Mouse (Mus musculus) MEL (cell line): ENCODE data around the gene Dusp21.

Experiments used
- CTCF ChIP-seq, 3 experiments: IDR thresholded peaks in 2 of 3; conservative IDR thresholded peaks in 1 of 3; 2 replicates each; pipeline ENCODE4 v1.5.1; 2011 to 2012; ENCODE audit warnings: low read length in 3 of 3, low read depth in 2 of 3, mild to moderate bottlenecking in 2 of 3, improper control_type of control experiment in 1 of 3, inconsistent platforms in 1 of 3, mixed read lengths in 1 of 3, moderate library complexity in 1 of 3; ENCODE audit not compliant: control insufficient read depth in 1 of 3, insufficient read depth in 1 of 3, poor library complexity in 1 of 3, severe bottlenecking in 1 of 3
- EP300 ChIP-seq, 2 experiments: IDR thresholded peaks; 2 replicates each; pipeline ENCODE4 v1.6.1; 2011; ENCODE audit warnings: improper control_type of control experiment in 2 of 2, low read length in 2 of 2, low read depth in 1 of 2, mild to moderate bottlenecking in 1 of 2
- ETS1 ChIP-seq: IDR thresholded peaks from 2 replicates; pipeline ENCODE4 v1.6.1; 2012; ENCODE audit warnings: low read depth, mild to moderate bottlenecking, inconsistent platforms, low read length, improper control_type of control experiment, moderate library complexity
- POLR2A ChIP-seq, 2 experiments: IDR thresholded peaks; 2 replicates each; pipeline ENCODE4 v1.6.1; 2011 to 2012; ENCODE audit warnings: low read length in 2 of 2, mild to moderate bottlenecking in 2 of 2, control low read depth in 1 of 2, improper control_type of control experiment in 1 of 2, low read depth in 1 of 2, moderate library complexity in 1 of 2; ENCODE audit not compliant: control insufficient read depth in 1 of 2, insufficient read depth in 1 of 2, poor library complexity in 1 of 2
- USF1 ChIP-seq: IDR thresholded peaks from 2 replicates; pipeline ENCODE4 v1.6.1; 2014; ENCODE audit warnings: low read depth, mild to moderate bottlenecking, inconsistent platforms, low read length, improper control_type of control experiment, moderate library complexity

DNA sequence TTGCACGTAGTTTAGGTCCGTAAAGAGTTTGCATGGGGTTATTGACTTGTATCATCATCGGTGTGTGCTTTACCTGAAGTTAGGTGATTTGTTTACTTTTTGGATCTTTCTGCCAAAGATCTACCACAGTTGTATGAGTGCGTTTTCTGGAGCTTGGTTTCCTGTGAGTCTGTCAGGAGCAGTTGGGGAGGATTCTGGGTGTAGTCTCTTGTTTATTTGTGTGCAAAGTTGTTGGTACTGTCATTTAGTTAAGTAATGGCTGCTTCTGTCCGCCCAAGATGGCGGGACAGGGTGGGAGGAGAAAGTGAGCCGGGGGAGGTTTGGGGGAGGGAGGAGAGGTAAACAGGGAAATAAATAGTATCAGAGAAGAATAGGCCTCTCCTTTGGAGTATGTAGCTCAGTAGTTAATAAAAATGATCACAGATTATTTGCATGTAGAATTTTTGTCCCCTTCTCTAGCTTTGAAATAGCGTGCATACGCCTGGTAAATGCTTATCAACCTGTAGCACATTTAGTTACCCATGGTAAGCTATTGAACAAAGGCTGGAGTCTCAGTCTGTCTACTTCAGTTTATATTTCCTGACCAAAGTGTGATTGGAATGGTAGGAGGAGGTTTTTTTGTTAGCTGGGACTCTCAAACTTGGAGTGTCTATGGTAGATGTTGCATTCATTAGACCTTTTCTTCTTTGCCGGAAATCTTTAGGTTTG, 18.4 kb downstream of the Dusp21 start:
- TF ChIP-seq ETS1 (peak; percentile 5; the same call in 1 of the 2 replicates), USF1 (no peak), CTCF (IDR thresholded peaks at IDR 0.05 in 2 of 3, conservative IDR thresholded peaks at IDR 0.05 in 1 of 3; ENCODE audit: control insufficient read depth in 1 of 3, insufficient read depth in 1 of 3, low read depth in 2 of 3, low read length in 3 of 3, poor library complexity in 1 of 3, severe bottlenecking in 1 of 3) (no peak), EP300 (IDR thresholded peaks at IDR 0.05; ENCODE audit: low read depth in 1 of 2, low read length in 2 of 2) (peak; percentile 51 to 55; a peak in 3 of 4 replicates), POLR2A (IDR thresholded peaks at IDR 0.05; ENCODE audit: control insufficient read depth in 1 of 2, insufficient read depth in 1 of 2, low read depth in 1 of 2, low read length in 2 of 2, poor library complexity in 1 of 2) (no peak)
